Mouse (Mus musculus) layer of hippocampus, postnatal 10 days (tissue): ENCODE measurements at regions not wholly inside any gene's neighbourhood (a gene's known extent, or its start where the extent isn't known, plus 50 kb on each side); places are given as distances from the start of the nearest gene placed in this dataset.

Experiments
- DNase-seq, 2 experiments: peaks; one replicate each; pipeline ENCODE4 v3.0.0; 2021; ENCODE audit warnings: low spot score in 2 of 2

GRCm38 (mm10) chr12:52453890-52454289 is 49.9 kb upstream of the Arhgap5 start:
- DNase-seq, result no peak
